Mouse (Mus musculus): ENCODE measurements around the gene Hist1h1b. TPM values are rescaled to one million over a fixed set of nuclear protein-coding genes. Genes with fewer than 3 reads are reported as not detected.
"Not testable (repeated sequence)": the region's sequence is repeated elsewhere in the genome, so short reads cannot be mapped to it uniquely, and the experiment has no call there.

The Hist1h1b gene
- total RNA-seq, 2 experiments from 2014 or later: 8.0 to 9.9 TPM

DNA sequence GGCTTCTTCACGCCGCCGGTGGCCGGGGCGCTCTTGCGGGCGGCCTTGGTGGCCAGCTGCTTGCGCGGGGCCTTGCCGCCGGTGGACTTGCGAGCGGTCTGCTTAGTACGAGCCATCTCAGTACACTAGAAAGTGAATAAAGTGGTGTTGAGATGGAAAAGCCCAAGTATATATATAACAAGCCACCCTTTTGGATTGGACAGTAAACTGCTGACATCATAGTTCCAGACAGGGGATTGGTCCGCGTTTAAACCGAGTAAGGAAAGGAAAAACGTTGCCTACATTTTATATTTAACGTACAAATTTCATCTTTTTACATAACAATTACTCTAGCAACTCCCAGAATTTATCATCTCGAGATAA lies 2.8 kb upstream of the Hist1h1b start, which contains the start of gene Hist1h3i:
Gene Hist1h3i (minus strand): TSS at position 116 of the 363 bp plus-strand sequence.
- DNase-seq (ENCODE audit: low spot score): peak; percentile 45
- intact Hi-C loops (cut with DNase I): no loop called here

DNA sequence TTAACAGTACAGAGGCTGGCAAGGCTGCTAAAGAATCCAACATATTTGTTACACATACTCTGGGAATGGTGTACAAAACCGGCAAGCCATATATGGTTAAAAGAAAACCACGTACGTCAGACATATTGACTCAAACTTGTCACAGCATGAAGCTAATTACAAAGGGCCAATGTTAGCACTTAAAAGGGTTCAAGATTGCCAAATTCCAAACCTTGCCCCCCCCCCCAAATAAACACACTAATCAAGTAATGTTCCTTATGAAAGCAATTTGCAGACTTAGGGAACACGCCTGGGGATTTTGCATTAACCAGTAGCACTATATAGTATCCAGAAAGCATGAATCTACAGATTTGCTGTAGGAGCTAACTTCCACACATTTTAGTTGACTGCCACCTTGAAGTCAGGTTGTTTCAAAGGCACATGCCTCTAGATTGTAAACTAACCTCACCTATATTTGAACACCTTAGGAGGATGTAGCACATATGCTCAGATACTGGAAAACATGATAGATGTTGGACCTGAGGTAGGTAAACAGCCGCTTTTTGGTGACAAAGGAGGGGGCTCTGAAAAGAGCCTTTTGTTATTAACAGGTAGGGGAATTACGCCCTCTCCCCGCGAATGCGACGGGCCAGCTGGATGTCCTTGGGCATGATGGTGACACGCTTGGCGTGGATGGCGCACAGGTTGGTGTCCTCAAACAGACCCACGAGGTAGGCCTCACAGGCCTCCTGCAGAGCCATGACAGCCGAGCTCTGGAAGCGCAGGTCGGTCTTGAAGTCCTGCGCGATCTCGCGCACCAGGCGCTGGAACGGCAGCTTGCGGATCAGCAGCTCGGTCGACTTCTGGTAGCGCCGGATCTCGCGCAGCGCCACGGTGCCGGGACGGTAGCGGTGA lies 2.2 kb upstream of the Hist1h1b start:
- DNase-seq (ENCODE audit: low spot score); intact Hi-C loops (cut with DNase I): not testable (repeated sequence)

GRCm38 (mm10) chr13:21781639-21782038 lies 1.2 kb upstream of the Hist1h1b start:
- DNase-seq (ENCODE audit: low spot score): no peak
- intact Hi-C loops (cut with DNase I): no loop called here

GRCm38 (mm10) chr13:21781021-21781555 lies 663 bp upstream of the Hist1h1b start:
- no peak for DNase-seq (ENCODE audit: low spot score)
- intact Hi-C loops (cut with DNase I): no loop called here

DNA sequence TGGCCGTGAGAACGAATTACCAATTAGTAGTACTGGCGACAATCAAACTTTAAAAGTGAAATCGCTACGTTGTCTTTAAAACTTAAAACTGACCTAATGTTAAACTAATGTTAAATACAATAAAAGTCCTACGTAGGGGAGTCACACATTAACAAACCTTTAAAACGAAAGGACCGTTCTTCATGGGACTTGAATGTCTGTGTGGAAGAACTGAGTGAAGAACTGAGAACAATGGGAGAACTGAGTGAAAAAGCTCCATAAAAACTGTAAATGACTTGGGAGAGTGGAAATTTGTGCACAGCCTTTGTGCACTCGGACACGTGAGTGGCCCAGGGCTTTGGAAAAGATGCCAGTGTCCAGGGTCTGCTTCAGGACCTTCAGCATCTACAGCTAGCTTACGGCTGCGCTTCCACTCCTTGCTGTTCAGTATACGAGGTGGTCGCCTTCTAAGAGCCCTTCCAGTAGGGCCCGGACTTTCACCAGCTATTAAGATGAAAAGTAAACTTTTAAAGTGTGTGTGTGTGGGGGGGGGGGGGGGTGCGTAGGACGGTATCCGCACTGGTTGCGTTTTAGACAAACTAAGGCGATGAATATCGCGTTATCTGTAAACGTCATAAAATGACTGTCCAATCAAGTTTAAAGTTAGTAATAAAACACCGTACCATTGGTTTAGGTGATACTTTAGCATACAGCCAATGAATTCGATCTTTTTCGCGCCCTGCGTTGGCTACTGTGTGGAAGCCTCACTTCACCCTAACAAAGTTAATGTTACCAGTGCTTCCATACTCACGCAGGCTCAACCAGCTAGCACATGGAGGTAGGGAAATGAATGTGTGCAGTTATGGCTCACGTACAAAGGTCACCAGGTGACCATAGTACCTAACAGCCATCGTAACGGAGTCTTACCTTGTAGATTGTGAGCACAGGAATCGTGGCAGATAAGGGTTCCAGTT lies 1.3 kb downstream of the Hist1h1b start:
- peak; percentile 65 for DNase-seq (ENCODE audit: low spot score)
- intact Hi-C loops (cut with DNase I): no loop called here

DNA sequence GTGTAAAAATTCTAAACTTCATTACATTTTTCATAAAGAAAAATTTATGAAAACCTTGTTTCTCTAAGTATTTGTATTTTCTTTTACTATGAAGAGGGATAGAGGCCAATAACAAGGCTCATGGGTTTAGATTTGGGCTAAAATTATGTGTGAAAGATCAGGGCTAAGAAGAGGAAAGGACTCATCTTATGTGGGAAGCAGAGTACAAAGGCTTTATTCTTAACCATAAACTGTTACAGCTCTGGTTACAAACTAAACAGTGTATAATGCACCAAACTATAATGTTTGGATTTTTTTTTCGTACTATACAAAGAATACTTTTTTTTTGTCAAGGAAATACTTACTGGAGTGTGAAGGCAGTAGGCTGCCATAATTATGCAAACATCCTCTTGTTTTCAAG lies 24.7 kb downstream of the Hist1h1b start:
- no peak for DNase-seq (ENCODE audit: low spot score)
- intact Hi-C loops (cut with DNase I): loop anchor here (5.0 to 10.0 kb wide), 3 partner anchors 1832 to 1999 kb away; partner anchors contain the start of genes Hist1h2ab, Hist1h2ac, Hist1h2bc and Hist1h3b

DNA sequence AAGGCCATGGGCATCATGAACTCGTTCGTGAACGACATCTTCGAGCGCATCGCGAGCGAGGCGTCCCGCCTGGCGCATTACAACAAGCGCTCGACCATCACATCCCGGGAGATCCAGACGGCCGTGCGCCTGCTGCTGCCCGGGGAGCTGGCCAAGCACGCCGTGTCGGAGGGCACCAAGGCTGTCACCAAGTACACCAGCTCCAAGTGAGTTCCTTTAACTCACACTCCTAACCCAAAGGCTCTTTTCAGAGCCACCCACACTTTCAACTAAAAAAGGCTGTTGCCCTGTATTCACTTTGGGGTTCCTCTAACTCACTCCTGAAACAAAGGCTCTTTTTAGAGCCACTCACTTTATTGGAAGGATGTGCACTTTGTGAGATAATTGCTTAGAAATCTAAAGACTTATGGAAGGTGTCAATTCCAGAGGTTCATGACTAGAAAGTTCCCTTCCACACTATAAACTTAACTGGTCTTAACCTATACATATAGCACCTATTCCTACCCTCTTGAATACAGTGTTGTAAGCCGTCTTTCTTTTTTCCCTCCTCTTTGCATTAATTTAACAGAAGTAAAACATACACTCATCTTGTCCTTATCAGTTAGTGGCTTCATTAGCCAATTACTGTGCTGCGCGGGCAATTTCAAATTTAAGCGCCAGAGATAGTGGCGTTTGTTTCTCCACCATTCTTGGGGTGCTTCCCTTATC lies 26.0 kb downstream of the Hist1h1b start:
- not testable (repeated sequence) for DNase-seq (ENCODE audit: low spot score)
- intact Hi-C loops (cut with DNase I): loop anchor here (5.0 to 10.0 kb wide), 3 partner anchors 1833 to 2000 kb away; partner anchors contain the start of genes Hist1h2ab, Hist1h2ac, Hist1h2bc and Hist1h3b

DNA sequence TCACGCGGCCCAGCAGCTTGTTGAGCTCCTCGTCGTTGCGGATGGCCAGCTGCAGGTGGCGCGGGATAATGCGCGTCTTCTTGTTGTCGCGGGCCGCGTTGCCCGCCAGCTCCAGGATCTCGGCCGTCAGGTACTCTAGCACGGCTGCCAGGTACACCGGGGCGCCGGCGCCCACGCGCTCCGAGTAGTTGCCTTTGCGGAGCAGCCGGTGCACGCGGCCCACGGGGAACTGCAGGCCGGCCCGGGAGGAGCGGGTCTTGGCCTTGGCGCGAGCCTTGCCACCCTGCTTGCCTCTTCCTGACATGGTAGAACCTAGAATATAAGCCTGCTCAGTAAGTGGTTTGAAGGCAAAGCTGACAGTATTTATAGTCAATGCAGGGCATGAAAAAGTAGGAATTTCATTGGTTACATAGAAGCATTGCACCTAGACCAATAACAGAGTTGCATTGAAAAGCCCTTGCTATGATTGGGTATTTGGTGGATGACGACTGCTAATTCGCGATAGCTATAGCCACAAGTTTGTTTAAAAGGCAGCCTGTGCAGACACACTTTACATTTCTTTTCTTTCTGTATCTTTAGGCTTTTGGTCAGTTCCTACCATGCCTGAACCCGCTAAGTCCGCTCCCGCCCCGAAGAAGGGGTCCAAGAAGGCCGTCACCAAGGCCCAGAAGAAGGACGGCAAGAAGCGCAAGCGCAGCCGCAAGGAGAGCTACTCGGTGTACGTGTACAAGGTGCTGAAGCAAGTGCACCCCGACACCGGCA lies 26.7 kb downstream of the Hist1h1b start, which contains the start of the genes Hist1h2ak and Hist1h2bn:
Gene Hist1h2ak (minus strand): TSS at position 304 of the 762 bp plus-strand sequence.
Gene Hist1h2bn (plus strand): TSS at position 600 of the 762 bp plus-strand sequence.
- DNase-seq (ENCODE audit: low spot score): peak; percentile 42
- intact Hi-C loops (cut with DNase I): loop anchor here (10.0 kb wide), 2 partner anchors 1931 to 2001 kb away; partner anchors contain the start of genes Hist1h2ab, Hist1h2ac, Hist1h2bc and Hist1h3b

GRCm38 (mm10) chr13:21753051-21753523 lies 27.3 kb downstream of the Hist1h1b start:
- intact Hi-C loops (cut with DNase I): loop anchor here (10.0 kb wide), 2 partner anchors 1932 to 2002 kb away; partner anchors contain the start of genes Hist1h2ab, Hist1h2ac, Hist1h2bc and Hist1h3b
- DNase-seq (ENCODE audit: low spot score): no peak

DNA sequence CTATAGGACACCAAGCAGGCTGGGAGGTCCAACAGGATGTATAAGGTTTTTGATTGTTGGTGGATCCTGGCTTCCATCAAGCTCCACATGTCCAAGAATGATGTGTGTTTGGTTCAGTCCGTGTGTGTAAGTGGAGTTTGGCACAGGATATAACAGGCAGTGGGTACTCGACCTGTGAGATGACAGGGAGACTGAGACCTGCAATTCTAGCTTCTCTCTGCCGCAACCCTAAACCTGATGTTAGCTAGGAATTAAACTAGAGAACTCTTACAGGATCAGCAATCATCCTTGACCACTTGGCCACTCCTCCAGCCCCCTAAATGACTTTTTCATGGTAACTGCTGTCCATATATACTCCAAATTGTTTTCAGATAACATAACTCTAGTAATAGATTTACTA lies 28.1 kb downstream of the Hist1h1b start:
- DNase-seq (ENCODE audit: low spot score): no peak
- intact Hi-C loops (cut with DNase I): loop anchor here (10.0 kb wide), 2 partner anchors 1932 to 2002 kb away; partner anchors contain the start of genes Hist1h2ab, Hist1h2ac, Hist1h2bc and Hist1h3b

DNA sequence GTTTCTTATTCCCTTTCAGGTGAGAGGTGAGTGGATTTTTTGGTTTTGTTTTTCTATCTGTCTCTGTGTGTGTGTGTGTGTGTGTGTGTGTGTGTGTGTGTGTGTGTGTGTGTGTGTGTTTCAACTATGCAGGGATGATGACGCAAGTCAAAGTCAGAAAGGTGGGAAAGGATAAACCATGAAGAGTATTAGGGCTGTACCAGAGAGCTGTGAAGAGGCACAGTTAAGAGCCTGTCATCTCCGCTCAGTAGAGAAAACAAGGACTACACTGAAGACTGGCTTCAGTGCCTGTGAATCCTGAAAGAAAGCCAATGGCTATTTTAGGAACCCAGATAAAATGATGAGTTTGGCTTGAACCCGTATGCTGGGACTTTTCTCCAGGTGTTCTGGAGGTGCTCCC lies 28.6 kb downstream of the Hist1h1b start:
- intact Hi-C loops (cut with DNase I): loop anchor here (2.0 to 10.0 kb wide), 3 partner anchors 17 to 2003 kb away; partner anchors contain the start of genes Hist1h2ab, Hist1h2ac, Hist1h2bc and Hist1h3b

DNA sequence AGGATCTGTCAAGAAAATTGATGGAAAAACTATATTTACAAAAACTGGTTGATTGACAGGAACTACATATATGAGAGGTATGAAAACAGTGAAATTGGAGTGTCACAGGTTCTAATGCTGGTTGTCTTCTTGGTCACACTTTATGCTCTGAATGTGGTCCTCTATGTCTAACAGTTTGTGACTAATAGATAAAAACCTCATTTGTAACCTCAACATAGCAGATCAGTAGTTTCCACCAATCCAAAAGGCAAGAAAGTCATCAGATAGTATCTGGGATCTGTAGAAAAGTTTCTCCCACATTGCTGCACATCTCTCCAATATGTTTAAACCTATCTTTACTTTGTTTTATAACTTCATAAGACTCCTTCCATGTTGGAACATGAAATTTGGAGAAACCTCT lies 29.0 kb downstream of the Hist1h1b start:
- DNase-seq (ENCODE audit: low spot score): no peak
- intact Hi-C loops (cut with DNase I): loop anchor here (2.0 to 10.0 kb wide), 3 partner anchors 17 to 2003 kb away; partner anchors contain the start of genes Hist1h2ab, Hist1h2ac, Hist1h2bc and Hist1h3b

More for the DNA sequence above, 28.6 kb downstream of the Hist1h1b start:
- DNase-seq (ENCODE audit: low spot score): no peak

- intact Hi-C loops (cut with DNase I): loop anchor here (2.0 to 10.0 kb wide), 3 partner anchors 16 to 2004 kb away; partner anchors contain the start of genes Hist1h2ab, Hist1h2ac, Hist1h2bc and Hist1h3b
- peak; percentile 72 for DNase-seq (ENCODE audit: low spot score)
Measured at GRCm38 (mm10) chr13:21750159-21751017, 30.0 kb downstream of the Hist1h1b start, which contains the start of gene Hist1h4k. TSS of gene Hist1h4k (minus strand) at chr13:21750505.

DNA sequence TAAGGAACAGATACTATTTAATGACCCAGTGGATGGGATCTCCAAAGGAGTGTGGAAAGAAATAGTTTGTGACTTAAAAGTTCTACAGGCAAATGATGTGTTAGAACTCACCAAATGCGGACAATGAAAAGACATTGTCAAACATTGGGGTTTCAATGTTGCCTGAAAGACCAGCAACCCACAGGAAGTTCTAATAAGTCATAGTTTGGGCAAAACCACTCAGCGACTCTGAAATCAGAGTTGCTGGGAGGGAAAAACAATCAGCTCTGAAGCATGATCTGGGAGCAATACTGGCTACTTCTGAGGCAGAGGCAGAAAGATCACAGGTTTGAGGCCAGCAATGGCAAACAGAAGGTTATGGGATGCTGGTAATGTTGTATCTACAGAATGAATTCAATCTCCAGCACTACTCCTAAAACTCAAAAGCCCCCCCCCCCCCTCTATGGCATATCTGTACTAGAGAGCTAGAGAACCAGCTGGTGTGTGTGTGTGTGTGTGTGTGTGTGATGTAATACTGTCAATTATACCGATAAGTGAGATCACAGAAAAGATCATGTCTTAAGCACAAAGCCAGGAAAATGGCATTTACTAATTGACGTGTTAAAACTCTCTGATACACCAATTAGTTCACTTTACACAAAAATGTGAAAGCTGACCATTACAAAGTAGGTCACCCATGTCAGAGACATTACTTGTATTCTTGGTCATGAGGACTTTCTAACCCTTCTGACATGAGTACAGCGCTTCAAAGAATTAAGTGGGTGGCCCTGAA lies 30.9 kb downstream of the Hist1h1b start:
- DNase-seq (ENCODE audit: low spot score): no peak
- intact Hi-C loops (cut with DNase I): loop anchor here (2.0 to 10.0 kb wide), 3 partner anchors 15 to 2005 kb away; partner anchors contain the start of genes Hist1h2ab, Hist1h2ac, Hist1h2bc and Hist1h3b

- no peak for DNase-seq (ENCODE audit: low spot score)
- intact Hi-C loops (cut with DNase I): no loop called here
Measured at GRCm38 (mm10) chr13:21745006-21745405, 35.4 kb downstream of the Hist1h1b start.
